Mouse (Mus musculus) testis, adult 2 months (tissue): ENCODE data around the gene Dyrk1a.

Source experiments
- CTCF ChIP-seq: fragments of 200-500 bp; IDR thresholded peaks from 2 replicates; pipeline ENCODE4 v1.5.1; 2012; ENCODE audit warnings: low read depth, mild to moderate bottlenecking, inconsistent platforms, low read length, moderate library complexity; ENCODE audit not compliant: control insufficient read depth, insufficient read depth, insufficient replicate concordance
- POLR2A ChIP-seq: fragments of 200-500 bp; IDR thresholded peaks from 2 replicates; pipeline ENCODE4 v1.6.1; 2012; ENCODE audit warnings: low read depth, mild to moderate bottlenecking, inconsistent platforms, low read length, moderate library complexity; ENCODE audit not compliant: control insufficient read depth

DNA sequence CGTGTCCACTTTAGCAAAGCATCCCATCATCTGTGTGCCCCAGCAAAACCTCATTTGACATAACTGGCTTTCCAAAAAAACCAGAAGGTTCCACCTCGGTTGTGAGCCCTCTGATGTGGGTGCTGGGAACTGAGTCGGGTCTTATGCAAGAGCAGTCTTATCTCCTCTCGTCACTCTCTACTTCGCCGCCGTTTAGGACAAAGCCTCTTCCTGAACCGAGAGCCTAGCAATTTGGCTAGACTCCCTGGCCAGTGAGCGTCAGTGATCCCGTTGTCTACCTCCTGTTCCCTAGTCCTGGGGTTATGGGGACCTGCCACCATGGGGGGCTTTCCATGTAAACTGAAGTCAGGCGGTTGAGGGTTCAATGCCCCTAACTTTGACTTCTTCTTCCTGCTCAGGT is 147.2 kb downstream of the Dyrk1a start:
- TF ChIP-seq CTCF (no peak), POLR2A (no peak)
